Mouse (Mus musculus) bone marrow macrophage, adult 2 months (primary cell): ENCODE measurements around the gene Stk38. TPM values are rescaled to one million over a fixed set of nuclear protein-coding genes. Genes with fewer than 3 reads are reported as not detected.
"Not testable (repeated sequence)": the region's sequence is repeated elsewhere in the genome, so short reads cannot be mapped to it uniquely, and the experiment has no call there.

Source experiments
- H3K27ac ChIP-seq: 2 replicates; pipeline ENCODE4 v1.5.1; 2012; ENCODE audit warnings: low read depth, low read length; ENCODE audit not compliant: insufficient read depth
- H3K4me1 ChIP-seq: 2 replicates; pipeline ENCODE4 v1.6.1; 2012; ENCODE audit warnings: low read length; ENCODE audit not compliant: control insufficient read depth, insufficient read depth
- H3K4me3 ChIP-seq: 2 replicates; pipeline ENCODE4 v1.5.1; 2012; ENCODE audit warnings: mild to moderate bottlenecking, low read length, moderate library complexity; ENCODE audit not compliant: insufficient read depth
- CTCF ChIP-seq: IDR thresholded peaks from 2 replicates; pipeline ENCODE4 v1.5.1; 2012; ENCODE audit warnings: low read depth, mild to moderate bottlenecking, low read length, moderate library complexity
- POLR2A ChIP-seq: IDR thresholded peaks from 2 replicates; pipeline ENCODE4 v1.6.1; 2012; ENCODE audit warnings: mild to moderate bottlenecking, low read depth, low read length, borderline replicate concordance
- polyA plus RNA-seq: library from polyadenylated mRNA; stranded (reverse); fragments of >200 nt; gene quantifications from 2 replicates; pipeline ENCODE4 v1.2.4, GENCODE M21; 2012; ENCODE audit not compliant: missing spikeins, insufficient read depth, insufficient read length

The Stk38 gene
- polyA plus RNA-seq, 1 experiment, result 180 TPM

DNA sequence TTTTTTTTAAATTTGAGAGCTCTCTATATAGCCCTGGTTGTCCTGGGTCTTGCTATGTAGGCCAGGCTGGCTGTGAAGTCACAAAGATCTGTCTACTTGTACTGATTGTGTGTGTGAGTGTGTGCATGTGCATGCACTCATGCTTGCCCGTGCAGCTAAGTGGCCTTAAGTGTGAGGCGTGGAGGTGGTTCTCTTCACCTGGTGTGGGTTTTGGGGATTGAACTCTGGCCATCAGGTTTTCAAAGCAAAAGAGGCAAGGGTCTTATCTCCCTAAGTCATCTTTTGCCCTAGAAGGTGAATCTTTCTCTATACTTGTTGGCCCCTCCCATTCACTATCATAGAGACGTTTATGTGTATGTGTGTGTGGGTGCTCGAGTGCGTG is 41.7 kb upstream of the Stk38 start:
- H3K4me1 ChIP-seq, result peaks cover 20% of the 10 kb centered on the region
- H3K27ac ChIP-seq, result no peak overlapping the region
- H3K4me3 ChIP-seq, result no peak overlapping the region
- no peak for TF ChIP-seq CTCF
- TF ChIP-seq POLR2A, result no peak

DNA sequence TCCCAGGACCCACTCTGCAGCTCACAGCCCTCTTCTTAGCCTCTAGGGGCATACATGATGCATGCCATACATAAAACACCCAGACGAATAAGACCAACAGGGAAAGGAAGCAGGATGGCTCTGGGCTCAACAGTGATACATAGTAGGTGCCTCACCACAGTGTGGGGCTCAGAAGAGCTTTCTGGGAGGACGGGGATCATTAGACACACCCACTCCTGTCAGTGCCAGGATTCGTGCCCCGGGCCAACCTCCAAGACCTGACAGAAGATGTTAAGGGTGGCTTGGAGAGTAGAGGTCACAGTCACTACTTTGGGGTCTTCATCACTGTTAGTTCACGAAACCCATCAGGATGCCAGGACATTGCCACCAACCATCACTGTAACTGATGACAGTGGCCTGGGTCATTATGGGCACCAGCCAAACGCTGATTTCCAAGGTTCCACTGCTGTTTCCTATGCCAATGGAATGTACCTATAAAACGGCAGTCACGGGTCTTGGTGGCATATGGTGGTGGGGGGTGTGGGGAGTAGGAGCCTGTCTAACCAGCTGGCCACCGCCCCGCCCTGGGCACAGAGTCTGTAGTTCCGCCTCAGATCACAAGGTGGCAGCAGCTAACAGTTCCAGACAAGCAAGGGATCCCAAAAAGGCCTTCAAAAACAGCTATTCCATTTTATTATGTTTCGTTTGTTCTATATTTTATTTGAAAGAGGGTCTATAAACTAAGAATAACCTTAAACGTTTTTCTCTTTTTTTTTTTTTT is 41.1 kb upstream of the Stk38 start:
- H3K27ac ChIP-seq, result no peak overlapping the region
- no peak for TF ChIP-seq POLR2A
- TF ChIP-seq CTCF, result peak; percentile 65
- peaks cover 15% of the 10 kb centered on the region for H3K4me1 ChIP-seq
- no peak overlapping the region for H3K4me3 ChIP-seq

- Histone ChIP-seq H3K4me3 (no peak overlapping the region), H3K27ac (no peak overlapping the region), H3K4me1 (peaks cover 7% of the 10 kb centered on the region)
- no peak for TF ChIP-seq CTCF
- TF ChIP-seq POLR2A, result no peak
Measured at GRCm38 (mm10) chr17:29047697-29048514, 40.1 kb upstream of the Stk38 start.

DNA sequence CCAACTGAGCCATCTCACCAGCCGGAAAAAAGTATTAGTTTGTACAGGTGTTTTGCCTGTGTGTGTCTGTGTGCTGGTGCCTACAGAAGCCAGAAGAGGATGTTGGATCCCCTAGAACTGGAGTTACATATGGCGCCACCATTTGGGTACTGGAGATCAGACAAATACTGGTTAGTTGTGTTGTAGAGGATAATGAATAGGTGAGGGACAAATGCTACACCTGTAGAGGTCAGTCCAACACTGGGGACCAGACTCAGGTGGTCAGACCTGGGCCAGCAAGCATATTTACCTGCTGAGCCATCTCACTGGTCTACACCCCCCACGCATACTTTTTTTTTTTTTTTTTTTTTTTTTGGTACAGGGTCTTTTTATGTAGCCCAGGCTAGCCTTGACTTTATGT is 39.1 kb upstream of the Stk38 start:
- H3K27ac ChIP-seq, result no peak overlapping the region
- no peak for TF ChIP-seq CTCF
- no peak for TF ChIP-seq POLR2A
- peaks cover 7% of the 10 kb centered on the region for H3K4me1 ChIP-seq
- H3K4me3 ChIP-seq, result no peak overlapping the region

DNA sequence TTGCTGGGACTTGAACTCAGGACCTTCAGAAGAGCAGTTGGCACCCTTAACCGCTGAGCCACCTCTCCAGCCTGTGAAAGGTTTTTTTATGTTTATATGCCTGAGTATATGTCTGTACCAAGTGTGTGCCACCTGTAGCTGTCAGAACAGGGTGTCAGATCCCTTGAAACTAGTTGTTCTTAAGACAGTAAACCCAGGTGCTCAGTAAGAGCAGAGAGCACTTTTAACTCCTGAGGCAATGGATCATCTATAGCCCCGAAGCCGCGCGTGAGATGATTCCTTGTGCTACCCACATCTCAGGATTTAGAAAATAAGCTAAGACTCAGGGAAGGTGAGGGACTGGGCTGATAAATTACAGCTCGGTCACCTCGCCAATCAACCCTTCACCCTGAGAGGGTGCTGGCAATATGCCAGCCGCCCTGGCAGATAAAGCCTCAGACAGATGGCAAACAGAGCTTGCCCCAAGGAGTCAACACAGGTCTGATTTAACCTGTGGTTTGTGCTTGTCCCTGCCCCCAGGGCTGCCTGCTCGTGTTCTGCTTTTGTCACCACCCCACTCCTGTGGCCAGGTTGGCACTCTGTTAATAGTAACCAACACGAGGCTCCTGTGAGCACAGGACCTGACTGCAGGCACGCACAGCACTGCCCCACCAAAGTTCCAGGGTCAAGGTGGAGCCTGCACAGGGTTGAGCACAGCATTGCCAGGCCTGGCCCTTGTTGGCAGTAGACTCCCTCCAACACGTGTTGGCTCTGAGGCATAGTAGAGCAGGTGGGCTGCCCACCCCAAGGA is 38.1 kb upstream of the Stk38 start:
- TF ChIP-seq CTCF (no peak), POLR2A (no peak)
- no peak overlapping the region for H3K4me3 ChIP-seq
- H3K4me1 ChIP-seq, result peaks cover 5% of the 10 kb centered on the region
- H3K27ac ChIP-seq, result no peak overlapping the region

GRCm38 (mm10) chr17:29044925-29045319 is 37.1 kb upstream of the Stk38 start:
- TF ChIP-seq POLR2A (no peak), CTCF (peak; percentile 37; the same call in 1 of the 2 replicates)
- Histone ChIP-seq H3K4me3 (no peak overlapping the region), H3K27ac (no peak overlapping the region), H3K4me1 (peaks cover 5% of the 10 kb centered on the region)

- H3K4me3 ChIP-seq, result no peak overlapping the region
- no peaks in the 10 kb centered on the region for H3K4me1 ChIP-seq
- no peak for TF ChIP-seq POLR2A
- TF ChIP-seq CTCF, result no peak
- H3K27ac ChIP-seq, result no peak overlapping the region
Measured at GRCm38 (mm10) chr17:29044146-29044924, 36.5 kb upstream of the Stk38 start.

DNA sequence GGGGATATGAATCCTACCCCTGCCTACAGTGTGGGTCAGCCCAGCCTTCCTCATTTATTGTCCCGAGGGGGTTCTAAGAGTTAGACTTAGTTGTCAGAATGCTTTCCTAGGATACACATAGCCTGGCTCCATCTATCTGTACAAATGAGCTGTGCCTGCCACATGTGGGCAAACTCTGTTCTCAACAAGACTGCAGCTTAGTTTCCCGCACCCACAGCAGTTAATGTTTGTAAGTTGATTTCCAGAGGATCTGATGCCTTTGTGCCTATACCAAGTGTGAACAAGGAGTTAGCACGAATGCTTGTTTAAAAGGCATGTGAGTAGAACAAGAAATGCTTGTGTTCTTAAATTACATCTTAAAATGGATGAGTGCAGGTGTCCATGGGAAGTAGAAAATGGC is 35.8 kb upstream of the Stk38 start:
- TF ChIP-seq CTCF (no peak), POLR2A (no peak)
- Histone ChIP-seq H3K27ac (no peak overlapping the region), H3K4me3 (no peak overlapping the region), H3K4me1 (no peaks in the 10 kb centered on the region)

DNA sequence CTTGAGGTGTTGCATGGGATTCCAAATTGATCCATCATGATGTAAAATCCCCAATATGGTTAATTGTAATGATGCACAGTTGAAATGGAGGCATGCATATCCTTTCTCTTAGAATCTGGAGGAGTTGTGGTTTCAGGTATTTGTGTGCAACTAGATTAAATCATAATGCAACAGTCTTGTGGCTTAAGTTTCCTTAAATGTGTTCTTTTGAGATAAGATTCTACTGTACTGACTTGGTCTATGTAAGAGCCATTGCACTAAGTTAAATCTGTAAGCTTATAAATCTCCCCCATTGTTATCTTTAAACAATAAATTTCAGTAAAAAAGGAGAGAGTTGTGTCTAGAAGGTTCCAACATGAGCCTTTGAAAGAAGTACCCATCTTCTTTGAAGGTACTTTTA is 34.8 kb upstream of the Stk38 start:
- H3K4me3 ChIP-seq, result no peak overlapping the region
- H3K27ac ChIP-seq, result no peak overlapping the region
- no peak for TF ChIP-seq CTCF
- no peak for TF ChIP-seq POLR2A
- no peaks in the 10 kb centered on the region for H3K4me1 ChIP-seq

DNA sequence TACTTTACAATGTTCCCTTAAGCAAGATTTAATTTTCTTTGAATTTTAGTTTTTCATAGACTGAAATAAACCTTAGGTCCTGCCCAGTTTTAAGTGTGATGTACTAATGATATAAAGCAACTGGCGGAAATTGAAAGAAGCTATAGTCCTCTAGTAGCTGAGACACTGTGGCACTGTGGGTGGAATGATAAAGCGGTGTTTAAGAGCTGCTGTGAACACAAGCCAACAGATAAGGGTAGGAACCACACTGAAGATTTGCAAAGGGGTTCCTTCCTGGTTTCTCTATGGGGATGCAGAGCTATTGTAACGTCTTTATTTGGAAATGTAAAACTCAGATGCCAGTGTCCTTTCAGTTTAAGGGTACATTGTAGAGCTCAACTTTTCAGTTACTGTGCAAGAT is 33.8 kb upstream of the Stk38 start:
- H3K27ac ChIP-seq, result not testable (repeated sequence)

More for the DNA sequence above, 33.8 kb upstream of the Stk38 start:
- not testable (repeated sequence) for H3K4me1 ChIP-seq, H3K4me3 ChIP-seq
